Mouse (Mus musculus): ENCODE results near the gene Gm20696. TPM values are rescaled to one million over a fixed set of nuclear protein-coding genes. Genes with fewer than 3 reads are reported as not detected.

The Gm20696 gene
- polyA plus RNA-seq, 1 experiment from 2014 or later: 5.3 TPM

GRCm38 (mm10) chr6:99599229-99599628 lies 67.4 kb downstream of the Gm20696 start:
- DNase-seq (ENCODE audit: low spot score) (no peak), ATAC-seq (replicated peaks; ENCODE audit: low FRiP score) (0 out of 2 replicates have a peak, but pooled peaks have one; percentile 36)
- H3K4me3 ChIP-seq (ENCODE audit: low read depth, low read length): no peak overlapping the region
- no peaks in the 10 kb centered on the region for H3K9me3 ChIP-seq (ENCODE audit: control insufficient read depth, low read length)
- 42% methylated on average over 5 of the region's 5 CpGs for WGBS
- H3K4me1 ChIP-seq (replicated peaks; ENCODE audit: control insufficient read depth, insufficient read depth, low read length): 0 out of 2 replicates have a peak, but pooled peaks cover 2% of the 10 kb centered on the region
- H3K36me3 ChIP-seq (ENCODE audit: control insufficient read depth, insufficient read depth, low read length): no peaks in the 10 kb centered on the region
- H3K4me2 ChIP-seq (ENCODE audit: low read depth, low read length, severe bottlenecking): no peak overlapping the region
- H3K27ac ChIP-seq (ENCODE audit: low read depth, low read length): no peak overlapping the region
- no peaks in the 10 kb centered on the region for H3K27me3 ChIP-seq (ENCODE audit: control insufficient read depth, insufficient read depth, low read length)
- H3K9ac ChIP-seq (ENCODE audit: low read length): 0 out of 2 replicates have a peak overlapping the region, but pooled peaks have one; percentile 14

- Histone ChIP-seq H3K9ac (ENCODE audit: low read length) (no peak overlapping the region), H3K36me3 (ENCODE audit: control insufficient read depth, insufficient read depth, low read length) (no peaks in the 10 kb centered on the region), H3K4me1 (replicated peaks; ENCODE audit: control insufficient read depth, insufficient read depth, low read length) (no peaks in the 10 kb centered on the region), H3K27ac (ENCODE audit: low read depth, low read length) (no peak overlapping the region), H3K27me3 (ENCODE audit: control insufficient read depth, insufficient read depth, low read length) (no peaks in the 10 kb centered on the region), H3K9me3 (ENCODE audit: control insufficient read depth, low read length) (no peaks in the 10 kb centered on the region), H3K4me3 (ENCODE audit: low read depth, low read length) (no peak overlapping the region), H3K4me2 (ENCODE audit: low read depth, low read length, severe bottlenecking) (no peak overlapping the region)
- ATAC-seq (replicated peaks; ENCODE audit: low FRiP score) (no peak), DNase-seq (ENCODE audit: low spot score) (no peak)
- 77% methylated on average over 6 of the region's 6 CpGs for WGBS
Observed at GRCm38 (mm10) chr6:99577040-99577439, 89.6 kb downstream of the Gm20696 start.

GRCm38 (mm10) chr6:99575633-99576032 lies 91.0 kb downstream of the Gm20696 start:
- Histone ChIP-seq H3K27me3 (ENCODE audit: control insufficient read depth, insufficient read depth, low read length) (no peaks in the 10 kb centered on the region), H3K4me3 (ENCODE audit: low read depth, low read length) (no peak overlapping the region), H3K4me1 (replicated peaks; ENCODE audit: control insufficient read depth, insufficient read depth, low read length) (no peaks in the 10 kb centered on the region), H3K9ac (ENCODE audit: low read length) (no peak overlapping the region), H3K4me2 (ENCODE audit: low read depth, low read length, severe bottlenecking) (no peak overlapping the region), H3K27ac (ENCODE audit: low read depth, low read length) (no peak overlapping the region), H3K9me3 (ENCODE audit: control insufficient read depth, low read length) (no peaks in the 10 kb centered on the region), H3K36me3 (ENCODE audit: control insufficient read depth, insufficient read depth, low read length) (no peaks in the 10 kb centered on the region)
- no peak for ATAC-seq (replicated peaks; ENCODE audit: low FRiP score)
- no peak for DNase-seq (ENCODE audit: low spot score)
- 88% methylated on average over 6 of the region's 6 CpGs for WGBS

GRCm38 (mm10) chr6:99573343-99573742 lies 93.3 kb downstream of the Gm20696 start:
- H3K4me2 ChIP-seq (ENCODE audit: low read depth, low read length, severe bottlenecking): no peak overlapping the region
- 89% methylated on average over 2 of the region's 2 CpGs for WGBS
- no peak overlapping the region for H3K4me3 ChIP-seq (ENCODE audit: low read depth, low read length)
- ATAC-seq (replicated peaks; ENCODE audit: low FRiP score) (no peak), DNase-seq (ENCODE audit: low spot score) (no peak)
- no peaks in the 10 kb centered on the region for H3K36me3 ChIP-seq (ENCODE audit: control insufficient read depth, insufficient read depth, low read length)
- no peaks in the 10 kb centered on the region for H3K4me1 ChIP-seq (replicated peaks; ENCODE audit: control insufficient read depth, insufficient read depth, low read length)
- H3K9ac ChIP-seq (ENCODE audit: low read length): no peak overlapping the region
- H3K27me3 ChIP-seq (ENCODE audit: control insufficient read depth, insufficient read depth, low read length): no peaks in the 10 kb centered on the region
- H3K9me3 ChIP-seq (ENCODE audit: control insufficient read depth, low read length): no peaks in the 10 kb centered on the region
- H3K27ac ChIP-seq (ENCODE audit: low read depth, low read length): no peak overlapping the region

- H3K9ac ChIP-seq (ENCODE audit: low read length): no peak overlapping the region
- H3K4me1 ChIP-seq (replicated peaks; ENCODE audit: control insufficient read depth, insufficient read depth, low read length): no peaks in the 10 kb centered on the region
- 70% methylated on average over 5 of the region's 5 CpGs for WGBS
- no peak for DNase-seq (ENCODE audit: low spot score)
- H3K4me3 ChIP-seq (ENCODE audit: low read depth, low read length): no peak overlapping the region
- H3K36me3 ChIP-seq (ENCODE audit: control insufficient read depth, insufficient read depth, low read length): no peaks in the 10 kb centered on the region
- H3K27ac ChIP-seq (ENCODE audit: low read depth, low read length): no peak overlapping the region
- no peak for ATAC-seq (replicated peaks; ENCODE audit: low FRiP score)
- H3K9me3 ChIP-seq (ENCODE audit: control insufficient read depth, low read length): no peaks in the 10 kb centered on the region
- no peaks in the 10 kb centered on the region for H3K27me3 ChIP-seq (ENCODE audit: control insufficient read depth, insufficient read depth, low read length)
- no peak overlapping the region for H3K4me2 ChIP-seq (ENCODE audit: low read depth, low read length, severe bottlenecking)
Observed at GRCm38 (mm10) chr6:99572071-99572470, 94.5 kb downstream of the Gm20696 start.

GRCm38 (mm10) chr6:99566921-99567320 lies 99.7 kb downstream of the Gm20696 start:
- H3K36me3 ChIP-seq (ENCODE audit: control insufficient read depth, insufficient read depth, low read length): no peaks in the 10 kb centered on the region
- H3K4me1 ChIP-seq (replicated peaks; ENCODE audit: control insufficient read depth, insufficient read depth, low read length): no peaks in the 10 kb centered on the region
- H3K27ac ChIP-seq (ENCODE audit: low read depth, low read length): no peak overlapping the region
- no peak overlapping the region for H3K4me3 ChIP-seq (ENCODE audit: low read depth, low read length)
- H3K9ac ChIP-seq (ENCODE audit: low read length): no peak overlapping the region
- H3K27me3 ChIP-seq (ENCODE audit: control insufficient read depth, insufficient read depth, low read length): no peaks in the 10 kb centered on the region
- ATAC-seq (replicated peaks; ENCODE audit: low FRiP score) (no peak), DNase-seq (ENCODE audit: low spot score) (no peak)
- no peaks in the 10 kb centered on the region for H3K9me3 ChIP-seq (ENCODE audit: control insufficient read depth, low read length)
- no peak overlapping the region for H3K4me2 ChIP-seq (ENCODE audit: low read depth, low read length, severe bottlenecking)
- 82% methylated on average over 8 of the region's 8 CpGs for WGBS

- no peak overlapping the region for H3K9ac ChIP-seq (ENCODE audit: low read length)
- no peaks in the 10 kb centered on the region for H3K9me3 ChIP-seq (ENCODE audit: control insufficient read depth, low read length)
- ATAC-seq (replicated peaks; ENCODE audit: low FRiP score) (no peak), DNase-seq (ENCODE audit: low spot score) (no peak)
- no peak overlapping the region for H3K4me2 ChIP-seq (ENCODE audit: low read depth, low read length, severe bottlenecking)
- WGBS: 76% methylated on average over 3 of the region's 3 CpGs
- H3K27ac ChIP-seq (ENCODE audit: low read depth, low read length): no peak overlapping the region
- H3K27me3 ChIP-seq (ENCODE audit: control insufficient read depth, insufficient read depth, low read length): no peaks in the 10 kb centered on the region
- H3K4me3 ChIP-seq (ENCODE audit: low read depth, low read length): no peak overlapping the region
- no peaks in the 10 kb centered on the region for H3K36me3 ChIP-seq (ENCODE audit: control insufficient read depth, insufficient read depth, low read length)
- H3K4me1 ChIP-seq (replicated peaks; ENCODE audit: control insufficient read depth, insufficient read depth, low read length): no peaks in the 10 kb centered on the region
Observed at GRCm38 (mm10) chr6:99564766-99565165, 101.8 kb downstream of the Gm20696 start.

- 89% methylated on average over 5 of the region's 5 CpGs for WGBS
- no peak for ATAC-seq (replicated peaks; ENCODE audit: low FRiP score)
- no peaks in the 10 kb centered on the region for H3K4me1 ChIP-seq (replicated peaks; ENCODE audit: control insufficient read depth, insufficient read depth, low read length)
- no peak overlapping the region for H3K9ac ChIP-seq (ENCODE audit: low read length)
- H3K4me2 ChIP-seq (ENCODE audit: low read depth, low read length, severe bottlenecking): no peak overlapping the region
- H3K36me3 ChIP-seq (ENCODE audit: control insufficient read depth, insufficient read depth, low read length): no peaks in the 10 kb centered on the region
- H3K27ac ChIP-seq (ENCODE audit: low read depth, low read length): no peak overlapping the region
- no peak for DNase-seq (ENCODE audit: low spot score)
- H3K27me3 ChIP-seq (ENCODE audit: control insufficient read depth, insufficient read depth, low read length): no peaks in the 10 kb centered on the region
- no peak overlapping the region for H3K4me3 ChIP-seq (ENCODE audit: low read depth, low read length)
- no peaks in the 10 kb centered on the region for H3K9me3 ChIP-seq (ENCODE audit: control insufficient read depth, low read length)
Observed at GRCm38 (mm10) chr6:99556950-99557349, 109.6 kb downstream of the Gm20696 start.

- 79% methylated on average over 1 of the region's 1 CpGs for WGBS
- H3K36me3 ChIP-seq (ENCODE audit: control insufficient read depth, insufficient read depth, low read length): no peaks in the 10 kb centered on the region
- DNase-seq (ENCODE audit: low spot score) (no peak), ATAC-seq (replicated peaks; ENCODE audit: low FRiP score) (no peak)
- no peak overlapping the region for H3K9ac ChIP-seq (ENCODE audit: low read length)
- H3K4me2 ChIP-seq (ENCODE audit: low read depth, low read length, severe bottlenecking): no peak overlapping the region
- H3K9me3 ChIP-seq (ENCODE audit: control insufficient read depth, low read length): no peaks in the 10 kb centered on the region
- no peaks in the 10 kb centered on the region for H3K4me1 ChIP-seq (replicated peaks; ENCODE audit: control insufficient read depth, insufficient read depth, low read length)
- H3K4me3 ChIP-seq (ENCODE audit: low read depth, low read length): no peak overlapping the region
- no peaks in the 10 kb centered on the region for H3K27me3 ChIP-seq (ENCODE audit: control insufficient read depth, insufficient read depth, low read length)
- H3K27ac ChIP-seq (ENCODE audit: low read depth, low read length): no peak overlapping the region
Observed at GRCm38 (mm10) chr6:99552816-99553215, 113.8 kb downstream of the Gm20696 start.

Data from forebrain, embryonic 11.5 days (tissue).